Mouse (Mus musculus) ES-Bruce4 (cell line): ENCODE results near the gene Arl3. TPM values are rescaled to one million over a fixed set of nuclear protein-coding genes. Genes with fewer than 3 reads are reported as not detected.

Source experiments
- H3K27ac ChIP-seq: 2 replicates; pipeline ENCODE4 v1.5.1; 2012; ENCODE audit warnings: low read length, inconsistent platforms; ENCODE audit not compliant: insufficient read depth
- H3K27me3 ChIP-seq: 2 replicates; pipeline ENCODE4 v1.6.1; 2012; ENCODE audit warnings: mild to moderate bottlenecking, low read length, inconsistent platforms; ENCODE audit not compliant: control insufficient read depth, poor library complexity, insufficient read depth, severe bottlenecking
- H3K36me3 ChIP-seq: 2 replicates; pipeline ENCODE4 v1.6.1; 2012; ENCODE audit warnings: inconsistent platforms, mild to moderate bottlenecking, low read length, moderate library complexity; ENCODE audit not compliant: control insufficient read depth, poor library complexity, insufficient read depth, severe bottlenecking
- H3K4me1 ChIP-seq: one replicate; pipeline ENCODE4 v1.8.1; 2011; ENCODE audit warnings: low read length; ENCODE audit not compliant: control insufficient read depth, insufficient read depth
- H3K4me3 ChIP-seq: 2 replicates; pipeline ENCODE4 v1.5.1; 2011; ENCODE audit warnings: low read depth, mild to moderate bottlenecking, low read length
- H3K9ac ChIP-seq: 2 replicates; pipeline ENCODE4 v1.6.1; 2012; ENCODE audit warnings: low read depth, mild to moderate bottlenecking, inconsistent platforms; ENCODE audit not compliant: poor library complexity, severe bottlenecking
- H3K9me3 ChIP-seq: replicated peaks from 2 replicates; pipeline ENCODE4 v1.6.1; 2012; ENCODE audit warnings: mild to moderate bottlenecking, low read length, inconsistent platforms; ENCODE audit not compliant: control insufficient read depth, poor library complexity, insufficient read depth, severe bottlenecking
- CTCF ChIP-seq: IDR thresholded peaks from one replicate; pipeline ENCODE4 v1.8.1; 2011; ENCODE audit warnings: low read depth, low read length
- EP300 ChIP-seq: IDR thresholded peaks from 2 replicates; pipeline ENCODE4 v1.6.1; 2011; ENCODE audit warnings: low read depth, low read length; ENCODE audit not compliant: insufficient read depth
- POLR2A ChIP-seq: IDR thresholded peaks from one replicate; pipeline ENCODE4 v1.8.1; 2011; ENCODE audit warnings: low read length; ENCODE audit not compliant: insufficient read depth
- polyA plus RNA-seq: library from polyadenylated mRNA; stranded (reverse); fragments of >200 nt; gene quantifications from 2 replicates; pipeline ENCODE4 v1.2.4, GENCODE M21; 2011; ENCODE audit warnings: low read depth; ENCODE audit not compliant: missing spikeins, insufficient read depth, insufficient read length

Gene Arl3
- polyA plus RNA-seq, 1 experiment, result 95.8 TPM

DNA sequence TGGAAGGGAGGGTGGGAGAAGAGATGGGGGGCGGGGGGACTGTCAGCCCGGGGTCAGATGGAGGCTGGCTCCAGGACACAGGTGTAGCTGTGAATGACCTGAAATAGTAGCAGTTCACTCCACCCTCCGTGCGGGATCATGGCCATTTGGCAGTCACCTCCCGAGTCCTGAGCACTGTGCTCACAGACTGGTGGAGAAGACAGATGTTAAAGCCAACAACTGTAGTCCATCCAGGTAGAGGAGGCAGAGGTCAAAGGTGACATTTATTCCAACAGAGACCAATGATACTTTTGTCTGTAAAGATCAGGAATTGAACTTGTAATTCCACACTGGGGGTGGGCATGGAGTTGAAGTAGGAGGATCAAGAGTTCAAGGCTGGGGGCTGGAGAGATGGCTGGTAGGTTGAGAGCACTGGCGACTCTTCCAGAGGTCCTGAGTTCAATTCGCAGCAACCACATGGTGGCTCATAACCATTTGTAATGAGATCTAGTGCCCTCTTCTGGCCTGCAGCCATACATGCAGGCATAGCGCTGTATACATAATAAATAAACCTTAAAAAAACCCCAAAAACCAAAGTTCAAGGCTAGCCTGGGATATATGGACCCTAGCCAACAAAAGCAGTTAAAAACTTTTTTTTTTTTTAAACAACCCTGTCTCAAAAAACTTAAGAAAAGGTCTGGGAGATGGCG lies 19.9 kb upstream of the Arl3 start:
- no peaks in the 10 kb centered on the region for H3K9me3 ChIP-seq
- no peak overlapping the region for H3K9ac ChIP-seq
- H3K4me1 ChIP-seq, result peaks cover 2% of the 10 kb centered on the region
- H3K27me3 ChIP-seq, result no peaks in the 10 kb centered on the region
- H3K36me3 ChIP-seq, result no peaks in the 10 kb centered on the region
- peak; percentile 37 for TF ChIP-seq CTCF
- TF ChIP-seq POLR2A, result no peak
- H3K27ac ChIP-seq, result no peak overlapping the region
- H3K4me3 ChIP-seq, result no peak overlapping the region

DNA sequence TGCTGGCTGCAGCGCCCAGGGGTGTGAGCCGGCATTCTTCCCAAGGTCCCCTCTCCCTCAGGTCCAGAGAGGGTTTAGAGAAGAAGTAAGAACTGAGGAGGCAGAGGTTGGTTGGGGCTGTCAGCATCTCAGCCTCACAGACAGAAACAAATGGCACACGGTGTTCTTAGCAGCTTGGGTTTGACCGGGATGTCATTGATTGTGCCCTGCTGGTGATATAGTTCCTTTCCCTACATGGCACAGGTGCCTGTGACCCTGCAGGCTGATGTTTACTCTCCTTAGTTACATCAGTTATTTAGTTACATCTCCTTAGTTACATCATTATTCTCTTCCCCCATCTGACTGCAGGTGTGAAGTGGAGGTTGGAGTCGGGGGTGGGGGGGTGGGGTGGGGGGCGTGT lies 18.6 kb upstream of the Arl3 start:
- Histone ChIP-seq H3K4me3 (no peak overlapping the region), H3K27me3 (no peaks in the 10 kb centered on the region), H3K9me3 (no peaks in the 10 kb centered on the region), H3K27ac (no peak overlapping the region), H3K9ac (no peak overlapping the region), H3K4me1 (peaks cover 2% of the 10 kb centered on the region), H3K36me3 (no peaks in the 10 kb centered on the region)
- TF ChIP-seq POLR2A (no peak), CTCF (no peak), EP300 (no peak)

DNA sequence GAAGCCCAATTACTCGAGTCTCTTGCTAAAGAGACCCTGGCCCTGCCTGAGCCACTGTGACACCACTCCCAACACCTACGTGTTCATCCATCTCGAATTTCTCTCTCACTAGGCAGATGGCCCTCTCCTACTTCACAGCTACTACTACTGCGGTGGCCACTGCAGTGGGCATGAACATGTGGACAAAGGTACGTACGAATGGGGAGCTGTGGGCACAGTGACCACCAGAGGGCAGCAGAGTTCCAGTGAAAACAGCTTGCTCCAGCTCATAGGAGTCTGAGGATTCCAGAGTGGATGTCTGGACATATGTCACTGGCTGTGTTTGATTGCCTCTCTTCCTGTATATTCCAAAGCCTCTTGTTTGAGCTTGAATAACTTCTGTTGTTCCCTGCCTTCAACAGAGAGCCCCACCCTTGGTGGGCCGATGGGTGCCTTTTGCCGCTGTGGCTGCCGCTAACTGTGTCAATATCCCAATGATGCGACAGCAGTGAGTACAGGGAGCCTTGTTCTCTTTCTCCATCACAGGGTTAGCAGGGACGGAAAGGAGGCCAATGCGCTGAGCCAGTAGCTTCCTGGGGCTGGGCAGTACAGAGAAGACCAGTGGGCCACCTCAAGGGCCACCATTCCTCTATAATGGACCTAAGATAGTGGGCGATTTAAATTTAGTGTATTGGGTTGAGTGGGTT lies 15.0 kb upstream of the Arl3 start:
- peak; percentile 97 for TF ChIP-seq CTCF
- no peak for TF ChIP-seq POLR2A
- no peak for TF ChIP-seq EP300
- Histone ChIP-seq H3K27me3 (no peaks in the 10 kb centered on the region), H3K4me1 (peaks cover 2% of the 10 kb centered on the region), H3K4me3 (no peak overlapping the region), H3K9me3 (no peaks in the 10 kb centered on the region), H3K36me3 (no peaks in the 10 kb centered on the region), H3K9ac (no peak overlapping the region), H3K27ac (no peak overlapping the region)

DNA sequence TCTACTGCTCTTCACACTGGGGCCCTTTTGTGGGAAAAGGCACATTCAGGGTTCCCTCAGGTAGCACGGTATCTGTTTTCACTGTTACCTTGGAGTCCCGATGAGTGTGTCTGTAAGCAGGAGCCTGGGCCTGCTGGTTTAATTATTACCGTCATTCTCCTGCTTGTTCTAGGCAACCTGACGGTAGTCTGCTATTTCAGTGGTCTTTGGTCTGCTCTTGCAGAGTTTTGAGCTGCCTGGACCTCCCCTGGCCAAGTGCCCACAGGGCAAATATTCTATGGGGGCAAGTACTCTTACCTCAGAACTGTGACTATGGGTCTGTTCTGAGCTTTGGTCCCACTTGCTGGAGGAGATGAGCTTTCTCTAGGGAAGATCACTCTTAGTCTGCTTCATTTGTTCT lies 2.2 kb upstream of the Arl3 start:
- no peak overlapping the region for H3K27ac ChIP-seq

DNA sequence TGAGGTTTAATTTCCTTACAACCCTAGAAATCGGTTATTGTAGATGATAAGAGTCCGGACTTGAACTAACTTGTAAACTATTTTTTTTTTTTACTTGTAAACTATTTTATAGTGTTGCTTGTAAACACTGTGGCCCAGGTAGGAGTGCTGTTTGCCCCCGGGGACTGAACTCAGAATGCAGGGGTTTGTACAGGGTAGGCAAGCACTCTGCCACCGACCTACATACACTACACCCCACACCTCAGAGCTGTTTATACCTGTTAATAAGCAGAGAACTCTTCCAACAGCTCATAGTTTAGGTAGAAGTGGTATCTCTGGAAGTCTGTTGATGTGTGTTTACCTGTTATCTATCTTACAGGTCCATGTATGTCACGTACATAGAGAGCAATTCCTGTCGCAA lies 992 bp upstream of the Arl3 start:
- Histone ChIP-seq H3K4me1 (no peaks in the 10 kb centered on the region), H3K9me3 (no peaks in the 10 kb centered on the region), H3K27me3 (no peaks in the 10 kb centered on the region), H3K27ac (no peak overlapping the region), H3K9ac (peak overlapping the region; percentile 78), H3K4me3 (peak overlapping the region; percentile 69), H3K36me3 (no peaks in the 10 kb centered on the region)
- no peak for TF ChIP-seq POLR2A
- no peak for TF ChIP-seq CTCF
- no peak for TF ChIP-seq EP300

More for the DNA sequence above, 2.2 kb upstream of the Arl3 start:
- H3K36me3 ChIP-seq, result no peaks in the 10 kb centered on the region
- no peak overlapping the region for H3K9ac ChIP-seq
- no peak for TF ChIP-seq POLR2A
- TF ChIP-seq EP300, result no peak
- TF ChIP-seq CTCF, result no peak
- H3K4me1 ChIP-seq, result peaks cover 3% of the 10 kb centered on the region
- no peak overlapping the region for H3K4me3 ChIP-seq
- no peaks in the 10 kb centered on the region for H3K27me3 ChIP-seq
- H3K9me3 ChIP-seq, result no peaks in the 10 kb centered on the region

DNA sequence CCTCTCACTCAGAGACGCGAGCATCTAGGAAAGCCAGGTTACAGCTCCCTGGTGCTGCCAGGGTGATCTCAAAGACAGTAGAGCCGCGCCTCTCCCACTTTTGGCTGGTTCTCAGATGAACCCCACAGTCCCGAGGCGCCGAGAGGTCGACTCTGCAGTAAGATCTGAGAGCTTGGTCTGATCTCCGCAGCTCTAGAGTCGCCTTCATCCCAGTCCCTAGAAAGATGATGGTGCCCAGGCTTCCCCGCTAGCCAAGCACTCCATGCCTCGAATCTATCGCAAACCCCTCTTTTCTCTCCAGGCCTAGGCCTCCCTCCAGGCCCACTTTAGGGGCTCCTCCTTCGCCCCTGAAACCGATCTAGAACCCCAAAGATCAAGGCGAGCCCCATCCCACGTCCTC lies 450 bp downstream of the Arl3 start:
- H3K9me3 ChIP-seq, result no peaks in the 10 kb centered on the region
- no peaks in the 10 kb centered on the region for H3K36me3 ChIP-seq
- peak overlapping the region; percentile 82 for H3K4me3 ChIP-seq
- no peaks in the 10 kb centered on the region for H3K4me1 ChIP-seq
- no peak for TF ChIP-seq CTCF
- no peak for TF ChIP-seq EP300
- TF ChIP-seq POLR2A, result no peak
- no peaks in the 10 kb centered on the region for H3K27me3 ChIP-seq
- H3K27ac ChIP-seq, result no peak overlapping the region
- H3K9ac ChIP-seq, result peak overlapping the region; percentile 63
